Mouse (Mus musculus): ENCODE measurements around the gene Myh9. TPM values are rescaled to one million over a fixed set of nuclear protein-coding genes. Genes with fewer than 3 reads are reported as not detected.

The Myh9 gene
- 12.1 and 29.9 TPM in 2 replicates for polyA plus RNA-seq (2012; rRNA removed)

DNA sequence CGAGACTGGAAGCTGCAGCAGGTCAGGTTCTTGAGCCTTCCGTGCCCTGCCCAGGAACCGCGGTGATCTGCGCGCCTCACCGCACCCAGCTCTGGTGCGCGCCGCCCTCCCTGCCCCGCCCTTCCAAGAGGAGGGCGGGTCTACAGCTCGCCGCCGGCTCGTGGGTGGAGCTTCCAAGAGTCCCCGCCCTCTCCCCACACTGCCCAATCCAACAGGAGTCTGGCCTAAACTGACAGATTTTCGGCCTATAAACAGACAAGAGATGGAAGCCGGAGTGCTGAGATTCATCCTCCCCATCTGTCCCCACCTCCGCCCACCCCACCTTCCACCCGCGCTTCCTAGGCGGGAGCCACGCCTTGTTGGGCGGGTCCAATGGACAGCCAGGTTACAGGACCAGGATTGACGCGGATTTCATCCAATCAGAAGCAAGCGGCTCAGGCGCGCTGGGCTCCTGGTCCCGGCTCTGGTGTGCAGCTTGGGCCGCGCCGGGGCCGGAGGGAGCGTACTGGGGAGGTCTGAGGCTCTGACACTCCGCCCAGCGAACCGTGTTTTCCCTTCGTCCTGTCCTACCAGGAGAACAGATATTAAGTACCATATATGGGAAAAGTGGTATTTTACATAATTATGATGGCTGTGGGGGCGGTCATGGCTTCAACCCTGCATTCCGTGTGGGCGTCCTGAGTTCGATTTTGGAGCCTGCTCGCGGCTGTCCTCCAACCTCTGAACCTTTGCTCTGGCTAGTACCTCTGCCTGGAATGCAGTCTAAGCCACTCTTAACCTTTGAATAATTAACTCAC is at the start of gene Myh9:
Gene Myh9, minus strand, starts transcription at position 129 of the 797 bp plus-strand sequence.
- TF ChIP-seq CTCF (IDR thresholded peaks at IDR 0.05; ENCODE audit: borderline replicate concordance, extremely low read depth, insufficient read depth, insufficient read length) (no peak), POLR2A (IDR thresholded peaks at IDR 0.05; ENCODE audit: borderline replicate concordance, extremely low read depth, insufficient read depth, insufficient read length, poor library complexity, severe bottlenecking) (peak; percentile 81)
- DNase-seq (ENCODE audit: low read depth) = peak; percentile 100

DNA sequence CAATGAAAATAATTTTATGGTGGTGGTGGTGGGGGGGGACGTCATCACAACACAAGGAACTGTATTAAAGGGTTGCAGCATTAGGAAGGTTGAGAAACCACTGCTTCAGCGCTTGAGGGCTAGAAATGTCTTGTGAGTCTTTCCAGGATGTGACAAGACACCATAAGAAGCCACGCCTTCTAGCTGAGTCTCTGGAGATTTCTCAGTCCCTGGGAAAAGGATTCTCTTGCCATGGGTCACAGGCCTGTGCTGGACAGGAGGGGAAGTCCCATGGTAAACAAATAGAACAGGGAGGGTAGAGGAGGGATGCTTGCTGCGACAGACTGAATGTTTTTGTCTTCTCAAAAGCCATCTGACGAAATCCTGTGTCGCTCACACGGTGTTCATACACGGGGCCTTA is 49.8 kb upstream of the Myh9 start:
- peak; percentile 18 for DNase-seq (ENCODE audit: low read depth)
- TF ChIP-seq CTCF (IDR thresholded peaks at IDR 0.05; ENCODE audit: borderline replicate concordance, extremely low read depth, insufficient read depth, insufficient read length) (no peak), POLR2A (IDR thresholded peaks at IDR 0.05; ENCODE audit: borderline replicate concordance, extremely low read depth, insufficient read depth, insufficient read length, poor library complexity, severe bottlenecking) (no peak)

DNA sequence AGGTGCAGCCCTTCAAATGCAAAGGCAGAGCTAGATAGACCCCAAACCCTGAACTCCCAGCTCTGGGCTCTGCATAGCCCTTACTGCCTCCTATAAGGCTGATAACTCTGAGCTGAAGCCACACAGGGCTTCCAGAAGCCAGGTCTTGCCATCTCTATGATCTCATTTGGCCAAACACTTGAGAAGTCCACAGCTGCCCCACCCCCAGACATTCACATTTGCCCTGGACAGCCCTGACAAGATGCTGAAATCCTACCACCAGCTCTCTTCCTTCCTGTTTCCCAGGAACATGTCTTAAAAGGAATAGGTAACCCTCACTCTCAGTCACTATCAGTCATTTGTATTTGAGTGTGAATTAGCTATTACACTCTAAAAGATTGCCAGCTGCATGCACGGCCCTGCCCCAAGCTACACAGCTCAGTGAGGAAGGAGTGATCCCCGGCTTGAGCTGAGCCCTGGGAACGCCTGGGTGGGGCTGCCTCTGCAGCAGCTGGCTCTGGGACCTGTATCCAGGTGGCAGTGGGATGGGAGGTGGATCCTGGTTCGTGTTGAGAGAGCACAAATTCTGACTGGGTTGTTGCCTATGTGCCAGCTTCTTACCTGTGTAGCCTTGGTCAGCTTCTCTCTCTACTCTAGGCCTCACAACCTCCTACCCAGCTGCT is 47.9 kb upstream of the Myh9 start:
- TF ChIP-seq CTCF (IDR thresholded peaks at IDR 0.05; ENCODE audit: borderline replicate concordance, extremely low read depth, insufficient read depth, insufficient read length) = no peak
- TF ChIP-seq POLR2A (IDR thresholded peaks at IDR 0.05; ENCODE audit: borderline replicate concordance, extremely low read depth, insufficient read depth, insufficient read length, poor library complexity, severe bottlenecking) = no peak

DNA sequence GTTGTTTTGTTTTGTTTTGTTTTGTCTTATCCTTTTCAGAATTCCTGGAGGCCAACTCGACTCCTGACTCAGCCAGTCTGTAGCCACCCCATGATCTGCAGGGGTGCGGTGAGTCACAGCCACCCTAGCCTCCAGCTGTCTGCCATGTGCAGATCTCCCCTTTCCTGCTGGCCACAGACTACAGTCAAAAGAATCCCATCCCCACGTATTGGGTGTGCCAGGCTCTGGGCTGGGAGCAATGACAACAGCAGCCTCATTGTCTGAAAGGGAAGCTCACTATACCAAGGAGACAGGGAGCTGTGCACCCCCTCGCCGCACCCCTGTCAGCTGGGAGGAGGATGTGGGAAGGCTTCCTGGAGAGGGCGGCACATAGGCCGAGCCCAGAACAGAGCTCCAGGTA is 46.3 kb upstream of the Myh9 start:
- TF ChIP-seq POLR2A (IDR thresholded peaks at IDR 0.05; ENCODE audit: borderline replicate concordance, extremely low read depth, insufficient read depth, insufficient read length, poor library complexity, severe bottlenecking) (no peak), CTCF (IDR thresholded peaks at IDR 0.05; ENCODE audit: borderline replicate concordance, extremely low read depth, insufficient read depth, insufficient read length) (no peak)
- no peak for DNase-seq (ENCODE audit: low read depth)

More for the DNA sequence above, 47.9 kb upstream of the Myh9 start:
- no peak for DNase-seq (ENCODE audit: low read depth)

DNA sequence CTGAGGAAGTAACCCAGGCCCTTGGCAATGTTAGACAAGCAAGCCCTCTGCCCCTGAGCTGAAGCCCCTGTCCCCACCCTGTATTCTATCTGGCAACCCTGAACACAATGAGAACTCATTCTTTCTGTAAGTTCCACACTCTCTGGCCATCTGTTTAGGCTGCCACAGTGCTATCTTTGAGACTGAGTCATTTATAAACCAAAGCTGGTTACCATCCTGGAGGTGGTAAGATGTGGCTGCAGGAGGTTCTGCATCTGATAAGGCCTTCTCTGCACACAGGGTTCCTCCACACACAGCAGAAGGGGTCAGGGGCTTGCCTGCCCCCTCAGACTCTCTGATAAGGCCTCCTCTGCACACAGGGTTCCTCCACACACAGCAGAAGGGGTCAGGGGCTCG is 45.1 kb upstream of the Myh9 start:
- TF ChIP-seq CTCF (IDR thresholded peaks at IDR 0.05; ENCODE audit: borderline replicate concordance, extremely low read depth, insufficient read depth, insufficient read length) (no peak), POLR2A (IDR thresholded peaks at IDR 0.05; ENCODE audit: borderline replicate concordance, extremely low read depth, insufficient read depth, insufficient read length, poor library complexity, severe bottlenecking) (no peak)
- DNase-seq (ENCODE audit: low read depth) = no peak

DNA sequence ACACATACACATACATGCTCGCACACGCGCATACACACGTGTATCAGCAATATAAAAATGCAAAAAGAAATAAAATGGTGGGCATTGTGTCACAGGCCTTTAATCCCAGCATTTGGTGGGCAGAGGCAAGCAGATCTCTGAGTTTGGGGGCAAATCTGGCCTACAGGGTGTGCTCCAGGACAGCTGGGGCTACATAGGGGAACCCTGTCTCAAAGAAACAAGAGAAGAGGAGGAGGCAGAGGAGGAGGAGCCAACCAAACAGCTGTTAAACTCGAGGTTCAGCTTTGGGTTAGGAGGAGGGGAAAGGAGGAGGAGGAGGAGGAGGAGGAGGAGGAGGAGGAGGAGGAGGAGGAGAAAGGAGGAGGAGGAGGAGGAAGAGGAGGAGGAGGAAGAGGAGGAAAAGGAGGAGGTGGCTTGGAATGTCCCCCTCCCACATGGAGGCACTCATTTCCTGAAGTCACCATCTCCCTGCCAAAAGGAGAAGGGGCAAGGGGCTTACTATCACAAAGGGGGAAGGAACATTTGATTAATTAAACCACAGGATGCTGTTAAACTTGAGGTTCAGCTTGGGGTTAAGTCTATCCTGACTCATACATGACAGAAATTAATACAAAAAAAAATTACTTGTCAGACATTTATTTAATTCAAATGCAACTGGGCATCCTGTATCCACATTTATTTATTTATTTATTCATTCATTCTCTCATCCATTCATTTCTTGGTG is 44.6 kb upstream of the Myh9 start:
- no peak for TF ChIP-seq CTCF (IDR thresholded peaks at IDR 0.05; ENCODE audit: borderline replicate concordance, extremely low read depth, insufficient read depth, insufficient read length)
- TF ChIP-seq POLR2A (IDR thresholded peaks at IDR 0.05; ENCODE audit: borderline replicate concordance, extremely low read depth, insufficient read depth, insufficient read length, poor library complexity, severe bottlenecking) = no peak
- no peak for DNase-seq (ENCODE audit: low read depth)

DNA sequence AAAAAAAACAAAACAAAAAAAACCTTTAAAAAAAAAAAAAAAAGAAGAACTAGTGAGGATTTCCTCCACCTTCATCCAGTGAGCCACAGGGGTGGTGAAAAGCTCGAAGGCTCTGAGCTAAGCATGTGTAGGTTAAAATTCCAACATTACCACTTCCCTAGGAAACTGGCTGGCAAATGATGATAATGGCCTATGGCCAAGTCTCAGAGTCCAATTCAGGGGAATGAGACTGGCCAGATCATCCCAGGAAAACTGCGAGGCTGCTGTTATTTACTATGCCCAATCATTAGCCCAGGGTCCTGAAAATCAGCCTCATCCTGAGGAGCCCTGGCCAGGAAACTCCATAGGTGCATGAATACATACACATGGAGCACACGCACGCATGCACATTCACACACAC is 44.0 kb upstream of the Myh9 start:
- no peak for DNase-seq (ENCODE audit: low read depth)
- TF ChIP-seq CTCF (IDR thresholded peaks at IDR 0.05; ENCODE audit: borderline replicate concordance, extremely low read depth, insufficient read depth, insufficient read length) (no peak), POLR2A (IDR thresholded peaks at IDR 0.05; ENCODE audit: borderline replicate concordance, extremely low read depth, insufficient read depth, insufficient read length, poor library complexity, severe bottlenecking) (no peak)

DNA sequence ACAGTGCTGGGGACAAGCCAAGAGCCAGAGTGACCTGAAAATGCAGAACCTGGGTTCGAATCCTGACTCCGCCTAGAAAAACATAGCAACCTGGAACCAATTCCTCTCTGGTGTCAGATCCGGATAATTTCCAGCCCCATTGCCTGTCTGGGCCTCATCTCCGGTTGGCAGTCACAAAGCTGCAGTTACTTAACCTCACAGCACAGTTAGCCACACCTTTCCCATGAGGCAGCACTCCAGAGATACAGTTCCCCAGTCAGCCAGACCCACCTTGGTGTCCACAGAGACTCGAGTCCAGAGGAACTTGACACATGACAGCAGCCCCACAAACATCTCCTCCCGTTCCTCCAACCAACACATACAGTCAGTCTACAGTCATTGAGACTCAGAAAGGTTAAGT is 43.2 kb upstream of the Myh9 start:
- DNase-seq (ENCODE audit: low read depth) = no peak
- TF ChIP-seq CTCF (IDR thresholded peaks at IDR 0.05; ENCODE audit: borderline replicate concordance, extremely low read depth, insufficient read depth, insufficient read length) (no peak), POLR2A (IDR thresholded peaks at IDR 0.05; ENCODE audit: borderline replicate concordance, extremely low read depth, insufficient read depth, insufficient read length, poor library complexity, severe bottlenecking) (no peak)

DNA sequence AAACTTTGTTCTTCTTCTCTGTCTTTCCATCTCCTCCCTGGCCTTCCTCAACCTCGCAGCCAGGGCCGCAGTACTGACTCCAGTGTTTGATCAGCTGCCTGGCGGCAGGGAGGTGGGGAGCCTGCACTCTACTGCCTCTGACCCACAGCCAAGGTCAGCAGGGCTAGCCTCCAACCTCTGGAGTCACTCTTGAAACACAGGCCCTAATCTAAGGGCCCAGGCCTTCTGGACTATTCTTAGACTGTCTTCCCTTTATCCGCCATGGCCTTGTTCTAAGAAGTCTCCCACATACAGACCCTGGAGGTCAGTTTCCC is 41.7 kb upstream of the Myh9 start:
- no peak for DNase-seq (ENCODE audit: low read depth)
- no peak for TF ChIP-seq POLR2A (IDR thresholded peaks at IDR 0.05; ENCODE audit: borderline replicate concordance, extremely low read depth, insufficient read depth, insufficient read length, poor library complexity, severe bottlenecking)
- TF ChIP-seq CTCF (IDR thresholded peaks at IDR 0.05; ENCODE audit: borderline replicate concordance, extremely low read depth, insufficient read depth, insufficient read length) = no peak

DNA sequence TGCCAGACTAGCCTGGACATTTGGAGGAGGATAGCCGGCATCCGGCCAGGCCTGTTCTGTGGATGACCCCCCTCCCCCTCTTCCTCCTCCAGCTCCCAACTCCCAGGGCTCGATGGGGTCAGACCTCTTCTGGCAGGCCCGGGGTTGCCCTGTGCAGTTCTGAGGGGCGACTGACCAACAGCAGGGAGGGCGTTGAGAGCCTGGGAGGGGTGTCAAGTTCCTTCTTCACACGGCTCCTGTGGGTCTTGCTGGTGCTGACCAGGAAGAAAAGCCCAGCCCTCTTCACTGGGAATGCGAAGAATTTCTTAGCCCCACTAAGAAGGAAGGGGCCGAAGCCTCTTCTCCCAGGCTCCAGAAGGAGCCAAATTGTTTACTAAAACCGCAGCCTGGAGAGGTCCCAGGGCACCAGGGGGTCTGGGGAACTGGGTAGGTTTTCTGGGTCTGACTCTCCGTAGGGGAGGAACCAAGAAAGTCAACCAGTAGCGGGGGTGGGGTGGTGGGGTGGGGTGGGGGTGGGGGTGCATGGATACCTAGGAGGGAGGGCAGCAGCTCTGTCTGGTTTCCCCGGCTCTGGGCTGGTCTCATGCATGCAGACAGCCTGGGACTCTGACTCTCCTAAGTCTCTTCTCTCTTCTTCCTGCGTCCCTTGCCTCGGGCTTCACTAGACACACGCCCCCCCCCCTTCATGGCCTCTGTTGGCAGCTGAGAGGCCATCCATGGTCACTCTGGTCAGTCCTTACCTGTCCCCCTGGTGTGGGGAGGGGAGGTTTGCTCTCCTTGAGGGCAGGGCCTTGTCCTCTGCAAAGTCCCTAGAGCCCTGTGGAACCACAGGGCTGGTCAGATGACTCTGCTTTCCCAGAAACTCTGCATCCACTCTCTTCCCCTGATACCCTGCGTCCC is 41.1 kb upstream of the Myh9 start:
- DNase-seq (ENCODE audit: low read depth) = peak; percentile 23
- TF ChIP-seq CTCF (IDR thresholded peaks at IDR 0.05; ENCODE audit: borderline replicate concordance, extremely low read depth, insufficient read depth, insufficient read length) = no peak
- no peak for TF ChIP-seq POLR2A (IDR thresholded peaks at IDR 0.05; ENCODE audit: borderline replicate concordance, extremely low read depth, insufficient read depth, insufficient read length, poor library complexity, severe bottlenecking)

Data from brain, embryonic 14.5 days (tissue).